Mouse (Mus musculus): ENCODE data around the gene Snai1.

The Snai1 gene

GRCm38 (mm10) chr2:167551342-167551920, 13.4 kb downstream of the Snai1 start:
- no peak for DNase-seq (ENCODE audit: low spot score)

- DNase-seq (ENCODE audit: low spot score) = peak; percentile 10
Measured at GRCm38 (mm10) chr2:167552292-167552691, 14.3 kb downstream of the Snai1 start.

- DNase-seq (ENCODE audit: low spot score) = peak; percentile 60
Measured at GRCm38 (mm10) chr2:167552927-167553402, 15.0 kb downstream of the Snai1 start.

- no peak for DNase-seq (ENCODE audit: low spot score)
Measured at GRCm38 (mm10) chr2:167555766-167556165, 17.8 kb downstream of the Snai1 start.

GRCm38 (mm10) chr2:167559413-167559812, 21.4 kb downstream of the Snai1 start:
- DNase-seq (ENCODE audit: low spot score) = no peak

GRCm38 (mm10) chr2:167562101-167562500, 24.1 kb downstream of the Snai1 start:
- DNase-seq (ENCODE audit: low spot score) = peak; percentile 34

- DNase-seq (ENCODE audit: low spot score) = no peak
Measured at GRCm38 (mm10) chr2:167563035-167563434, 25.0 kb downstream of the Snai1 start.

GRCm38 (mm10) chr2:167563703-167564102, 25.7 kb downstream of the Snai1 start:
- peak; percentile 69 for DNase-seq (ENCODE audit: low spot score)

- DNase-seq (ENCODE audit: low spot score) = peak; percentile 22
Measured at GRCm38 (mm10) chr2:167564551-167565311, 26.7 kb downstream of the Snai1 start.

- no peak for DNase-seq (ENCODE audit: low spot score)
Measured at GRCm38 (mm10) chr2:167565312-167565656, 27.3 kb downstream of the Snai1 start.

- DNase-seq (ENCODE audit: low spot score) = peak; percentile 80
Measured at GRCm38 (mm10) chr2:167565682-167566081, 27.7 kb downstream of the Snai1 start.

GRCm38 (mm10) chr2:167568112-167568511, 30.1 kb downstream of the Snai1 start:
- no peak for DNase-seq (ENCODE audit: low spot score)

- DNase-seq (ENCODE audit: low spot score) = no peak
Measured at GRCm38 (mm10) chr2:167569934-167570651, 32.1 kb downstream of the Snai1 start.

- DNase-seq (ENCODE audit: low spot score) = no peak
Measured at GRCm38 (mm10) chr2:167570815-167571214, 32.8 kb downstream of the Snai1 start.

GRCm38 (mm10) chr2:167571442-167572220, 33.6 kb downstream of the Snai1 start:
- no peak for DNase-seq (ENCODE audit: low spot score)

- no peak for DNase-seq (ENCODE audit: low spot score)
Measured at GRCm38 (mm10) chr2:167574814-167575213, 36.8 kb downstream of the Snai1 start.

- DNase-seq (ENCODE audit: low spot score) = no peak
Measured at GRCm38 (mm10) chr2:167575581-167575980, 37.6 kb downstream of the Snai1 start.

GRCm38 (mm10) chr2:167576121-167576620, 38.2 kb downstream of the Snai1 start:
- no peak for DNase-seq (ENCODE audit: low spot score)

- no peak for DNase-seq (ENCODE audit: low spot score)
Measured at GRCm38 (mm10) chr2:167577186-167577785, 39.3 kb downstream of the Snai1 start.

GRCm38 (mm10) chr2:167578521-167578920, 40.5 kb downstream of the Snai1 start:
- DNase-seq (ENCODE audit: low spot score) = peak; percentile 71

- DNase-seq (ENCODE audit: low spot score) = peak; percentile 67
Measured at GRCm38 (mm10) chr2:167583161-167583952, 45.4 kb downstream of the Snai1 start.
